Mouse (Mus musculus) stomach, postnatal 0 days (tissue): ENCODE data around the gene Diaph3.

Experiments used
- CTCF ChIP-seq: IDR thresholded peaks from 2 replicates; pipeline ENCODE4 v1.5.1; 2016; ENCODE audit warnings: antibody characterized with exemption, low read depth, mild to moderate bottlenecking, moderate library complexity
- EP300 ChIP-seq: optimal IDR thresholded peaks from 2 replicates; pipeline ENCODE3; 2016; ENCODE audit warnings: antibody characterized with exemption

- TF ChIP-seq CTCF (no peak), EP300 (no peak)
Measured at GRCm38 (mm10) chr14:86619637-86620036, 521.4 kb downstream of the Diaph3 start.
